Mouse (Mus musculus) forebrain, embryonic 15.5 days (tissue): Measurements from ENCODE around the gene Fam20b. TPM values are rescaled to one million over a fixed set of nuclear protein-coding genes. Genes with fewer than 3 reads are reported as not detected.

Experiments used
- ATAC-seq: fragments of 200-750 bp; cut with Nextera tagmentation; replicated peaks from 2 replicates; pipeline ENCODE4 v1.8.0; 2017; ENCODE audit warnings: mild to moderate bottlenecking, moderate TSS enrichment, moderate library complexity
- H3K27ac ChIP-seq: fragments of 300-500 bp; sonication (generic); replicated peaks from 2 replicates; pipeline ENCODE4 v1.5.1; 2015; ENCODE audit warnings: mild to moderate bottlenecking, inconsistent platforms
- H3K27me3 ChIP-seq: fragments of 300-500 bp; sonication (generic); 2 replicates; pipeline ENCODE4 v1.6.1; 2015; ENCODE audit warnings: inconsistent platforms
- H3K36me3 ChIP-seq: fragments of 300-500 bp; sonication (generic); 2 replicates; pipeline ENCODE4 v1.6.1; 2015; ENCODE audit warnings: mild to moderate bottlenecking, inconsistent platforms
- H3K4me1 ChIP-seq: fragments of 300-500 bp; sonication (generic); 2 replicates; pipeline ENCODE4 v1.6.1; 2015; ENCODE audit warnings: inconsistent platforms
- H3K4me2 ChIP-seq: fragments of 300-500 bp; sonication (generic); replicated peaks from 2 replicates; pipeline ENCODE4 v1.6.1; 2015; ENCODE audit warnings: mild to moderate bottlenecking, inconsistent platforms
- H3K4me3 ChIP-seq: fragments of 300-500 bp; sonication (generic); 2 replicates; pipeline ENCODE4 v1.5.1; 2015; ENCODE audit warnings: mild to moderate bottlenecking, inconsistent platforms
- H3K9ac ChIP-seq: fragments of 300-500 bp; sonication (generic); replicated peaks from 2 replicates; pipeline ENCODE4 v1.6.1; 2015; ENCODE audit warnings: mild to moderate bottlenecking, inconsistent platforms
- H3K9me3 ChIP-seq: fragments of 300-500 bp; sonication (generic); 2 replicates; pipeline ENCODE4 v1.6.1; 2016; ENCODE audit warnings: inconsistent platforms
- WGBS: fragments of 180-500 bp; shearing (Covaris S2); methylation state at CpG from one replicate; pipeline ENCODE4 v1.1.7; 2015; ENCODE audit warnings: mixed read lengths; 5-methylcytosine and 5-hydroxymethylcytosine counted together
- polyA plus RNA-seq: library from polyadenylated mRNA; unstranded; fragments of >200 nt; fragmentation: Nextera tagmentation; extraction: Ambion mirVana; gene quantifications from 2 replicates; pipeline ENCODE4 v1.2.1, GENCODE M21; 2015

Fam20b gene
- polyA plus RNA-seq, 1 experiment from 2014 or later: 27.8 TPM

GRCm38 (mm10) chr1:156720046-156720445, 1.2 kb upstream of the Fam20b start:
- no peak overlapping the region for H3K4me3 ChIP-seq
- WGBS: 51% methylated on average over 4 of the region's 4 CpGs
- no peaks in the 10 kb centered on the region for H3K36me3 ChIP-seq
- no peak overlapping the region for H3K27ac ChIP-seq
- H3K4me1 ChIP-seq: peaks cover 16% of the 10 kb centered on the region
- H3K9me3 ChIP-seq: no peaks in the 10 kb centered on the region
- H3K9ac ChIP-seq: no peak overlapping the region
- ATAC-seq: no peak
- no peaks in the 10 kb centered on the region for H3K27me3 ChIP-seq
- H3K4me2 ChIP-seq: no peak overlapping the region

- Histone ChIP-seq H3K27me3 (no peaks in the 10 kb centered on the region), H3K9me3 (no peaks in the 10 kb centered on the region), H3K9ac (peak overlapping the region; percentile 91), H3K4me2 (peak overlapping the region; percentile 61), H3K27ac (peak overlapping the region; percentile 87), H3K36me3 (no peaks in the 10 kb centered on the region), H3K4me1 (peaks cover 16% of the 10 kb centered on the region), H3K4me3 (peak overlapping the region; percentile 96)
- WGBS: under 1% methylated on average over 55 of the region's 73 CpGs
- peak; percentile 86 for ATAC-seq
Observed at GRCm38 (mm10) chr1:156718286-156718949, 468 bp downstream of the Fam20b start.

- Histone ChIP-seq H3K36me3 (no peaks in the 10 kb centered on the region), H3K9ac (peak overlapping the region; percentile 91), H3K27ac (peak overlapping the region; percentile 87), H3K9me3 (no peaks in the 10 kb centered on the region), H3K4me3 (peak overlapping the region; percentile 96), H3K27me3 (no peaks in the 10 kb centered on the region), H3K4me1 (peaks cover 16% of the 10 kb centered on the region), H3K4me2 (peak overlapping the region; percentile 61)
- WGBS: 10% methylated on average over 13 of the region's 13 CpGs
- ATAC-seq: no peak; the same call in 1 of the 2 replicates
Observed at GRCm38 (mm10) chr1:156717751-156718285, 1.1 kb downstream of the Fam20b start.

GRCm38 (mm10) chr1:156716681-156717080, 2.2 kb downstream of the Fam20b start:
- Histone ChIP-seq H3K4me2 (no peak overlapping the region), H3K4me3 (no peak overlapping the region), H3K27ac (no peak overlapping the region), H3K4me1 (peaks cover 16% of the 10 kb centered on the region), H3K36me3 (no peaks in the 10 kb centered on the region), H3K27me3 (no peaks in the 10 kb centered on the region), H3K9me3 (no peaks in the 10 kb centered on the region), H3K9ac (no peak overlapping the region)
- 92% methylated on average over 6 of the region's 6 CpGs for WGBS
- ATAC-seq: no peak

- H3K9me3 ChIP-seq: no peaks in the 10 kb centered on the region
- H3K27me3 ChIP-seq: no peaks in the 10 kb centered on the region
- WGBS: 50% methylated on average over 10 of the region's 10 CpGs
- H3K27ac ChIP-seq: no peak overlapping the region
- no peak overlapping the region for H3K4me2 ChIP-seq
- H3K36me3 ChIP-seq: peaks cover 3% of the 10 kb centered on the region; the same call in 1 of the 2 replicates
- H3K4me1 ChIP-seq: peaks cover 6% of the 10 kb centered on the region; the same call in 1 of the 2 replicates
- no peak for ATAC-seq
- H3K4me3 ChIP-seq: no peak overlapping the region
- H3K9ac ChIP-seq: no peak overlapping the region
Observed at GRCm38 (mm10) chr1:156710472-156711098, 8.3 kb downstream of the Fam20b start.

- no peak overlapping the region for H3K4me3 ChIP-seq
- ATAC-seq: no peak
- peaks cover 15% of the 10 kb centered on the region; the same call in 1 of the 2 replicates for H3K36me3 ChIP-seq
- H3K9me3 ChIP-seq: no peaks in the 10 kb centered on the region
- H3K9ac ChIP-seq: no peak overlapping the region
- no peak overlapping the region for H3K27ac ChIP-seq
- H3K4me1 ChIP-seq: peaks cover 6% of the 10 kb centered on the region; the same call in 1 of the 2 replicates
- H3K4me2 ChIP-seq: no peak overlapping the region
- no peaks in the 10 kb centered on the region for H3K27me3 ChIP-seq
- 89% methylated on average over 3 of the region's 3 CpGs for WGBS
Observed at GRCm38 (mm10) chr1:156708672-156709071, 10.2 kb downstream of the Fam20b start.

GRCm38 (mm10) chr1:156705696-156706285, 13.1 kb downstream of the Fam20b start:
- H3K9me3 ChIP-seq: no peaks in the 10 kb centered on the region
- peaks cover 28% of the 10 kb centered on the region for H3K36me3 ChIP-seq
- ATAC-seq: no peak
- WGBS: 88% methylated on average over 10 of the region's 10 CpGs
- no peak overlapping the region for H3K4me3 ChIP-seq
- no peak overlapping the region for H3K9ac ChIP-seq
- H3K27me3 ChIP-seq: no peaks in the 10 kb centered on the region
- no peak overlapping the region for H3K27ac ChIP-seq
- H3K4me1 ChIP-seq: 0 out of 2 replicates have a peak, but pooled peaks cover under 1% of the 10 kb centered on the region
- H3K4me2 ChIP-seq: no peak overlapping the region

GRCm38 (mm10) chr1:156703444-156703843, 15.4 kb downstream of the Fam20b start:
- Histone ChIP-seq H3K27me3 (no peaks in the 10 kb centered on the region), H3K4me2 (no peak overlapping the region), H3K9ac (no peak overlapping the region), H3K4me1 (no peaks in the 10 kb centered on the region), H3K27ac (no peak overlapping the region), H3K9me3 (no peaks in the 10 kb centered on the region), H3K4me3 (no peak overlapping the region), H3K36me3 (peaks cover 45% of the 10 kb centered on the region)
- 91% methylated on average over 4 of the region's 4 CpGs for WGBS
- no peak for ATAC-seq

GRCm38 (mm10) chr1:156702151-156702550, 16.7 kb downstream of the Fam20b start:
- WGBS: 86% methylated on average over 7 of the region's 7 CpGs
- Histone ChIP-seq H3K4me1 (no peaks in the 10 kb centered on the region), H3K4me2 (no peak overlapping the region), H3K27me3 (no peaks in the 10 kb centered on the region), H3K9ac (no peak overlapping the region), H3K27ac (no peak overlapping the region), H3K4me3 (no peak overlapping the region), H3K9me3 (no peaks in the 10 kb centered on the region), H3K36me3 (peaks cover 53% of the 10 kb centered on the region)
- ATAC-seq: no peak

GRCm38 (mm10) chr1:156686025-156686661, 32.7 kb downstream of the Fam20b start:
- no peak overlapping the region for H3K4me3 ChIP-seq
- H3K4me2 ChIP-seq: no peak overlapping the region
- ATAC-seq: no peak
- WGBS: 51% methylated on average over 7 of the region's 7 CpGs
- no peaks in the 10 kb centered on the region for H3K27me3 ChIP-seq
- peaks cover 46% of the 10 kb centered on the region for H3K36me3 ChIP-seq
- no peaks in the 10 kb centered on the region for H3K9me3 ChIP-seq
- no peaks in the 10 kb centered on the region for H3K4me1 ChIP-seq
- no peak overlapping the region for H3K9ac ChIP-seq
- no peak overlapping the region for H3K27ac ChIP-seq

- H3K4me1 ChIP-seq: no peaks in the 10 kb centered on the region
- no peak for ATAC-seq
- no peak overlapping the region for H3K9ac ChIP-seq
- H3K4me3 ChIP-seq: no peak overlapping the region
- H3K27me3 ChIP-seq: no peaks in the 10 kb centered on the region; the same call in 1 of the 2 replicates
- H3K9me3 ChIP-seq: no peaks in the 10 kb centered on the region
- H3K36me3 ChIP-seq: peaks cover 9% of the 10 kb centered on the region; the same call in 1 of the 2 replicates
- H3K27ac ChIP-seq: no peak overlapping the region
- no peak overlapping the region for H3K4me2 ChIP-seq
- WGBS: 64% methylated on average over 9 of the region's 9 CpGs
Observed at GRCm38 (mm10) chr1:156679599-156679998, 39.3 kb downstream of the Fam20b start.

GRCm38 (mm10) chr1:156677230-156677629, 41.7 kb downstream of the Fam20b start:
- WGBS: 75% methylated on average over 3 of the region's 3 CpGs
- no peak for ATAC-seq
- Histone ChIP-seq H3K27ac (no peak overlapping the region), H3K27me3 (no peaks in the 10 kb centered on the region; the same call in 1 of the 2 replicates), H3K36me3 (peaks cover 9% of the 10 kb centered on the region; the same call in 1 of the 2 replicates), H3K9me3 (no peaks in the 10 kb centered on the region), H3K9ac (no peak overlapping the region), H3K4me3 (no peak overlapping the region), H3K4me2 (no peak overlapping the region), H3K4me1 (peaks cover 13% of the 10 kb centered on the region)
